Mouse (Mus musculus): ENCODE measurements around the gene Ifngr1.
A peak's percentile ranks its signal among the peaks of the same experiment; 100 is the strongest.

Gene Ifngr1

GRCm38 (mm10) chr10:19589626-19590025 lies 2.1 kb upstream of the Ifngr1 start:
- no peak for DNase-seq

DNA sequence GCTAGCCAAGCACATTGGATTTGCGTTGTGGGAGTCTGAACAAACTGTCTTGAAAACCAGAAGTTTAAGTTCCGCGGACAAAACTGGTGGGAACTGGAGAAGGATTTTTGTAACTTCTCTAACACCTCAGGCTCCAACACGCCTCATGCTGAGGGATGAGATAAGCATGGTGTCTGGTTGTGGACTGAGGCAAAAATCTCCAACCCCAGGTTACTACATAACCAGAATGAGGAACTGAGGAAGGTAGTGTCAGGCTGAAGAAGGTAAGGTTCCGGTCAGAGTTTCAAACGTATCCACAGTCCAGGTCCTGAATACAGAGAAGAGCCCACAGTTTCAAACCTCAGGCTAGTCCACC lies 486 bp upstream of the Ifngr1 start:
- no peak for DNase-seq

- no peak for DNase-seq
Measured at GRCm38 (mm10) chr10:19592556-19592955, 807 bp downstream of the Ifngr1 start.

DNA sequence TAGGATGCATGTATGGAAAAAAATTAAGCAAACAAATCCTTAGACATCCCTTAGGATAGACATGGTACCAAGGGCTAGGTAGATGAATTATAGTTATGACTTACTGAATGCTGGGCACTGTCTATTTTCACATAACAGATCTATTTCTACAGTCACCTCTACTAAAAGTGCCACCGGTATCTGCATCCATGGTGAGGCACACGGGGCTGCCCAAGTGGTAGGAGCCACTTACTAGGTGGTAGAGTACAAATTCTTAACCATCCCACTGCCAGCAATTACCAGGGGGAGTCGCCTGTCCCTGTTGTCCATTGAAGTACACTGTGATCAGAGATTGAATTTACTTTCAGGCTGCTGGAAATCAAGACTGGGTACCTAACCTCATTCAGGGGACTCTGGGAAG lies 1.5 kb downstream of the Ifngr1 start:
- no peak for DNase-seq

- DNase-seq: no peak
Measured at GRCm38 (mm10) chr10:19594201-19594905, 2.6 kb downstream of the Ifngr1 start.

DNA sequence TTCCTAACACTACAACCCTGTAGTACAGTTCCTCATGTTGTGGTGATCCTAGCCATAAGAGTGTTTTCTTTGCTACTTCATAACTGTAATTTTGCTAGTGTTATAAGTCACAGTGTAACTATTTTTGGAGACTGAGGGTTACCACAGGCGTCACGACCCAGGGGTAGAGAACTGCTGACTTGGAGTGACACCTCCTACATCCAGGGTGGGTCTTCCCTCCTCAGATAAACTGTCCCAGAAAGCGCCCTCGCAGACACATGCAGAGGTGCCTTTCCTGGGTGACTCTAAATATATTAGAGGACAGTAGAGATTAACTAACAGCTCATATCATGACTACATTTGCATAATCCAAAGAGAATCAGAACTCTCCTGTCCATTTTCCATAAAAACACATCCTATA lies 5.1 kb downstream of the Ifngr1 start:
- no peak for DNase-seq

- DNase-seq: no peak
Measured at GRCm38 (mm10) chr10:19598091-19598490, 6.3 kb downstream of the Ifngr1 start.

DNA sequence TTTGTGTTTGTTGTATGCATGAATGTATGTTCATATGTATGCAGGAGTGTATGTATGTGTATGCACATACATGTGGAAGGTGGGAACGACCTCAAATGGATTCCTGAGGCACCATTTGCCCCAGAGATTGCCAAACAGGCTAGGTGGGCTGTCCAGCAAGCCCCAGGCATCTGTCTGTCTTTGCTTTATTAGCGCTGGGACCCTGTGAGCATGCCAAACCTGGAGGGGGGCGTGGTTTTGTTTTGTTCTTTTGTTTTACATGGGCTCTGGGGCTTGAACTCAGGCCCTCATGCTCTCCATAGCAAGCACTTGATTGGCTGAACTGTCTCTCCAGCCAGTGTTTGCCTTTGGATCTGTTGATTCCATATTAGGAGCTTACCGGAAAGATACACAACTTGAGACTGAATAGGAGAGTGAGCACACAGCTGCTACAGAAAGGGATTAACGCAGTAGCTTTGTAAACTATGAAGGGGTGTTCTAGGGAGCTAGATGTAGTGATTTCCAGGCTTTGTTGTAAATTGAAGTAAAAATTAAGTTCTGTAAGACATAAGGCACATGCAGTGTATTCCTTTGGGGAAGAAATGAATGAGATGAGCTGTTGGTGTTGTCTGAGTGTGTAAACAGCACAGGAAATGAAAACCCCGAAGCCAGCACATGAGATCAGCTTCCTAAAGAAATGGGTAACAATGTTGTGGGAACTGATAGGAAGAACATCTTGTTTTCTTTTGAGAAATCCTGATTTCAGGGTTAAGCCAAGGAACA lies 7.8 kb downstream of the Ifngr1 start:
- DNase-seq: no peak

DNA sequence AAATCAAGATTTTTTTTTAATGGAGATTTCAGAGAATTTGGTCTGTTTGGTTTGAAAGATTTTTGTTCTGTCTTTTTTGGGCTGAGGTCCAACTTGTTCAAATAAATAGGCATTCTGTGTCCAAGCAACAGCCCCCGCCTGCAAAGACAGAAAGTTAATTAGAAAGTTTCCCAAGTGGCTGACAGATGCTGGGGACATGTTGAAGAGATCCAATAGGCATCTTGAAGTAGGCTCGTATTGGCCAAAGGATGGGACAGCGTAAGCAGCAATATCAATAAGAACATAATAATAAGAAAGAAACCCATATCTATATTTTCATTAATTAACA lies 8.3 kb downstream of the Ifngr1 start:
- DNase-seq: no peak

DNA sequence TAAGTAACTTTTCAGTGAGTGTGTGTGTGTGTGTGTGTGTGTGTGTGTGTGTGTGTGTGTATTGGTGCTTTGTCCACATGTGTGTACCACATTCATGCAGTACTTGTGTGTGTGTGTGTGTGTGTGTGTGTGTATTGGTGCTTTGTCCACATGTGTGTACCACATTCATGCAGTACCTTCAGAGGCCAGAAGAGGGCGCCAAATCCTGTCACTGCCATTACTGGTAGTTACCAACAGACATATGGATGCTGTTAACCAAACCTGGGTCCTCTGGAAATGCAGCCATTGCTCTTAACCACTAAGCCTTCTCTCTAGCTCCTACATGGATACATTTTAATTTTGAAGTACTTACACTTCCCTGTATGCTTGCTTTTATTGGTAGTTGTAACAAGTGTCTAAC lies 9.8 kb downstream of the Ifngr1 start:
- peak; percentile 55 to 56 for DNase-seq

DNA sequence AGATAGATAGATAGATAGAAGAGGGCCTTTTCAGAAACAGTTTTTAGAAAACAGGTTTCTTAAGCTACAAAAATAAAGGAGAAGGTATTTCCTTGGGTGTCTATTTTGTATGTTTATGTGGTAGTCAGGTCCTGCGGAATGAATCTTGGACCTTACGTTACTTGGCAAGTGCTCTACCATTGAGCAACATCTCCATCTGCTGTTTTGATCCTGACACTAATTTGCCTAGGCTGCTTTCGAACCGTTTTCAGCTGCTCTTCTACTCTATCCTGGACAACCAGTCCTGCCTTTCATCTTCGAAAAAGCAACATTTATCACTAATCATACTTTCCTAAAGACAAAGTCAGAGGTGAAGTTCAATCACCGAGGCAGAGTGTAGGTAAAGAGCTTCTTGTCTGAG lies 11.5 kb downstream of the Ifngr1 start:
- no peak for DNase-seq

GRCm38 (mm10) chr10:19609125-19609524 lies 17.4 kb downstream of the Ifngr1 start:
- no peak for DNase-seq

- DNase-seq: no peak
Measured at GRCm38 (mm10) chr10:19611616-19612015, 19.9 kb downstream of the Ifngr1 start.

GRCm38 (mm10) chr10:19613111-19613753 lies 21.5 kb downstream of the Ifngr1 start:
- DNase-seq: peak in 1 of 2 experiments; percentile 27

GRCm38 (mm10) chr10:19619736-19620135 lies 28.0 kb downstream of the Ifngr1 start:
- DNase-seq: no peak

- no peak for DNase-seq
Measured at GRCm38 (mm10) chr10:19621408-19622048, 29.8 kb downstream of the Ifngr1 start, which contains the start of gene Il22ra2. TSS of gene Il22ra2 (plus strand) at chr10:19621998.

- no peak for DNase-seq
Measured at GRCm38 (mm10) chr10:19624617-19625016, 32.9 kb downstream of the Ifngr1 start.

DNA sequence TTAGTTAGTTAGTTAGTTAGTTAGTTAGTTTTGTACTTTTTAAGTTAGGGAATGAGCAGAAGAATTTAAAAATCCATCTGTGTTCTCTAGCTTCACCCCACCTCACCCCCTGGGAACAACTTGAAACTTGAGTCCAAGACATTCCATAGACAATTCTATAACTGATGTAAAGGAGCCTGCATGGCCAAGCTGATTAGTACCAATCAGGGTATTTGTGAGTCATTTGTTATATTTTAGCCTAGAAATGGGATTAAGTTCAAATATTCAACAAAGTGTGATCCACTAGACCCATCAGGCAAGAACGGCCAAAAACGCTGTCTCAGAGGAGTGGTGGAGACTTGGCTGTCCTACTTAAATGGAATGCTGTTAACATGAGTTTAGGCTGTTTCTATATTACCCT lies 35.6 kb downstream of the Ifngr1 start:
- no peak for DNase-seq

DNA sequence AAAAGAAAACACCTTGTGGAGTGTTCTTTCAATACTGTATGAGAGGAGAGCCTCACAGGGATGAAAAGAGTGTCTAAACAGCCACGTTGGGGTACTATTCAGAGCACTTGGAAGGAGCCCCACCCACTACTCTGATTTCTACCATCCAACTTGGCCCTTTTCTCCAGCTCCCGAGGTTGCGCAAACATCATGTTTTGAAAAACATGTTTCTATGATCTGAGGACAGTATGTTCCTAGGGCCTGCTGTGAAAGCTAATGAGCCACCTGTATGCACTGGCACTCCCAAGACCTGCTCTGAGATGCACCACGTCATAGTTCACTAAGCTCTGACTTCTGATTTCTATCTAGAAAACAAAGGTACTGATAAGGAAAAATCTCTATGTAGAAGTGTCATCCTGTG lies 36.0 kb downstream of the Ifngr1 start:
- no peak for DNase-seq

GRCm38 (mm10) chr10:19631616-19632195 lies 40.0 kb downstream of the Ifngr1 start:
- DNase-seq: no peak

- DNase-seq: no peak
Measured at GRCm38 (mm10) chr10:19638851-19639250, 47.1 kb downstream of the Ifngr1 start.

DNA sequence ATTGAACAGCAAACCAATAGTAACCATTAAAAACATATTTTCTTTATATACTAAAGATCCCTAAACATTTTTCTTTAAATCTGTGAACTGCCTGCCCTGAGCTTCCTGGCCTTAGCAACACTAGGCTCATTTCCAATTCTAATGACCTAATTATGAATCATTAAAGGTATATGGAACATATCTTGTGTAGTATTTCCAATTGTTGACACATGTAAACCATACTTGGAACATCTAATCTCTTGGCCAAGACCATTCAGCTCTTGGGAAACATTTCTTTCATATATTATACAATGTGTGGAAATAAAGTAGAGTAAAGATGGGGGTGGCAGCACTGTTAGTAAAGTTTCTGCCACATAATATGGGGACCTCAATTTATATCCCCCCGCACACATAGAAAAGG lies 47.9 kb downstream of the Ifngr1 start:
- no peak for DNase-seq

GRCm38 (mm10) chr10:19645119-19645518 lies 53.4 kb downstream of the Ifngr1 start:
- no peak for DNase-seq
